Mouse (Mus musculus) spleen, adult 2 months (tissue): Measurements from ENCODE around the gene Parp2. TPM values are rescaled to one million over a fixed set of nuclear protein-coding genes. Genes with fewer than 3 reads are reported as not detected.
"Not testable (repeated sequence)": the region's sequence is repeated elsewhere in the genome, so short reads cannot be mapped to it uniquely, and the experiment has no call there.

Source experiments
- DNase-seq, 2 experiments: peaks; one replicate each; pipeline versions ENCODE4 v3.0.0 to v3.0.0-alpha.2; 2012 to 2021; ENCODE audit warnings: low spot score in 2 of 2, low read depth in 1 of 2
- H3K27ac ChIP-seq: fragments of 200-500 bp; 2 replicates; pipeline ENCODE4 v1.5.1; 2012; ENCODE audit warnings: low read length, inconsistent platforms; ENCODE audit not compliant: insufficient read depth
- H3K27me3 ChIP-seq: fragments of 200-500 bp; 2 replicates; pipeline ENCODE4 v1.6.1; 2012; ENCODE audit warnings: mild to moderate bottlenecking, moderate library complexity, low read length, inconsistent platforms; ENCODE audit not compliant: control insufficient read depth, insufficient read depth
- H3K36me3 ChIP-seq: fragments of 200-500 bp; 2 replicates; pipeline ENCODE4 v1.6.1; 2012; ENCODE audit warnings: mild to moderate bottlenecking, low read length, inconsistent platforms; ENCODE audit not compliant: control insufficient read depth, insufficient read depth
- H3K4me1 ChIP-seq: fragments of 200-500 bp; 2 replicates; pipeline ENCODE4 v1.6.1; 2011; ENCODE audit warnings: inconsistent platforms; ENCODE audit not compliant: control insufficient read depth, insufficient read depth, insufficient read length
- H3K4me3 ChIP-seq: fragments of 200-500 bp; 2 replicates; pipeline ENCODE4 v1.5.1; 2011; ENCODE audit warnings: mild to moderate bottlenecking, inconsistent platforms; ENCODE audit not compliant: insufficient read depth, insufficient read length; ENCODE audit errors: extremely low read depth
- CTCF ChIP-seq: fragments of 200-500 bp; IDR thresholded peaks from 2 replicates; pipeline ENCODE4 v1.5.1; 2011; ENCODE audit warnings: mild to moderate bottlenecking, inconsistent platforms; ENCODE audit not compliant: insufficient read depth, insufficient read length, insufficient replicate concordance; ENCODE audit errors: extremely low read depth
- POLR2A ChIP-seq: fragments of 200-500 bp; IDR thresholded peaks from 2 replicates; pipeline ENCODE4 v1.6.1; 2011; ENCODE audit warnings: low read depth, low read length, inconsistent platforms
- WGBS: fragments of 180-500 bp; shearing (Covaris S2); methylation state at CpG from one replicate; pipeline ENCODE4 v1.1.7; 2018; 5-methylcytosine and 5-hydroxymethylcytosine counted together
- polyA plus RNA-seq: library from polyadenylated mRNA; depleted of rRNA; stranded (reverse); fragments of >200 nt; gene quantifications from 2 replicates; pipeline ENCODE4 v1.2.3, GENCODE M21; 2012

Gene Parp2
- polyA plus RNA-seq, 1 experiment, result 17.5 TPM

DNA sequence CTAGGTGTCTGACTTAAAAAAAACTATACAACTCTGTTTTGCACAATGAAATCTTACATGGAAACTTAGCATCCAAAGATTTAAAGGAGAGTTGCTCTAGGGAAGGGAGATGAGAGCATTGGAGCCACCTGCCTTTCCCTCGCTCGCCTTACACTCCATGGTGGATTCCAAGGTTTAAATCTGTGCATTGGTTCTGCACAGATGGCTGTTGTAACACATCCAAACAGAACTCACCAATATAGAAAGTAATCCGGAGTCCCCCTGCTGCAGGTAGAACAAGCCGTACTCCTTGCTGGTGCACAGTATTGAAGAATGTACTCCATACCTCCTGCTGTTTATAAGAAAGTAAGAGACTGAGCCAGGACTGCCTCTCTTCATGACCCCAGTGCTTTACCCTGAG lies 18.9 kb downstream of the Parp2 start:
- no peak for DNase-seq
- peaks cover 16% of the 10 kb centered on the region for H3K36me3 ChIP-seq

DNA sequence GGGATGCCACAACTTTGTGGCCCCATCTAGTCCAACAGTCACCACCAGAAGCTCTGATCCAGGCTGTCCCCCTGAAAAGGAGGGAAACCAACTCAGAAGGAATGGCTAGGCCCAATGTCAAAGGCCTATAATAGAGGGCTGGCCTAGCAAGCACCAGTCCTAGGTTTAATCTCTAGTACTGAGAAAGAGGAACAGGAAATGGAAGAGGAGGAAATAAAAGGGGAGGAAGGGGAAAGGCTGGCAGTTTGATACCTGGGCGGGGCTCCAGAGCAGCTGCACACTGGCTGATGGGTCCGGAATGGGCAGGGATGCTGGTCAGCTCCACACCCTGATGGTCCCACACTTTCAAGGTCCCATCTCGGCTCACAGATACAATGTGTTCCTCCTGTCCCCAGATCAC lies 22.2 kb downstream of the Parp2 start:
- 0 out of 2 replicates have a peak overlapping the region, but pooled peaks have one; percentile 17 for H3K27ac ChIP-seq
- DNase-seq, result no peak
- 66% methylated on average over 3 of the region's 3 CpGs for WGBS
- peaks cover 10% of the 10 kb centered on the region; the same call in 1 of the 2 replicates for H3K4me1 ChIP-seq
- H3K27me3 ChIP-seq, result no peaks in the 10 kb centered on the region
- H3K4me3 ChIP-seq, result peak overlapping the region; percentile 6; the same call in 1 of the 2 replicates
- peaks cover 15% of the 10 kb centered on the region for H3K36me3 ChIP-seq
- TF ChIP-seq CTCF (no peak), POLR2A (no peak)

More for the DNA sequence above, 18.9 kb downstream of the Parp2 start:
- H3K27me3 ChIP-seq, result no peaks in the 10 kb centered on the region
- H3K4me1 ChIP-seq, result peaks cover 18% of the 10 kb centered on the region; the same call in 1 of the 2 replicates
- H3K4me3 ChIP-seq, result no peak overlapping the region
- 92% methylated on average over 4 of the region's 4 CpGs for WGBS
- H3K27ac ChIP-seq, result no peak overlapping the region
- no peak for TF ChIP-seq CTCF
- no peak for TF ChIP-seq POLR2A

DNA sequence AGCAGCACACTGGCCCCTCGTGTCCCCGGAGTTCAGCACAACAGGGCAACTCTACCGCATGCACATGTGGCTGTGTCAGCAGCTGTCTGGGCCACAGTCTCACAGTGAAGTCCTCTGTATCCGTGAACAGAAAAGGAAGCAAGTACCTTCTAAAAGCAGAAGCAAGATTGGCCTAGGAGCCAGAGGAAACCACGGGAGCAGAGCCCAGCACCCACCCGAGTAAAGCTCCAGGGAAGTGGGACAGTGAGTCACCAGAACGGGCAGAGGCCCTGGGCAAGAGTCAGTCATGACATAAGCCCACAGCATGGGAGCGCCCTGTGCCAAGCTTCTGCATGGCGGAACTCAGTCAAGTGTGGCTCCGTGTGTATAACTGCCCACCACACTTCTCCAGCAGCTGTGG lies 26.3 kb downstream of the Parp2 start:
- peaks cover 4% of the 10 kb centered on the region; the same call in 1 of the 2 replicates for H3K4me1 ChIP-seq
- 31% methylated on average over 10 of the region's 10 CpGs for WGBS
- peak overlapping the region; percentile 59 for H3K27ac ChIP-seq
- H3K4me3 ChIP-seq, result no peak overlapping the region
- peak in 1 of 2 experiments; percentile 11 for DNase-seq
- H3K27me3 ChIP-seq, result no peaks in the 10 kb centered on the region
- peaks cover 14% of the 10 kb centered on the region for H3K36me3 ChIP-seq
- no peak for TF ChIP-seq POLR2A
- TF ChIP-seq CTCF, result no peak

DNA sequence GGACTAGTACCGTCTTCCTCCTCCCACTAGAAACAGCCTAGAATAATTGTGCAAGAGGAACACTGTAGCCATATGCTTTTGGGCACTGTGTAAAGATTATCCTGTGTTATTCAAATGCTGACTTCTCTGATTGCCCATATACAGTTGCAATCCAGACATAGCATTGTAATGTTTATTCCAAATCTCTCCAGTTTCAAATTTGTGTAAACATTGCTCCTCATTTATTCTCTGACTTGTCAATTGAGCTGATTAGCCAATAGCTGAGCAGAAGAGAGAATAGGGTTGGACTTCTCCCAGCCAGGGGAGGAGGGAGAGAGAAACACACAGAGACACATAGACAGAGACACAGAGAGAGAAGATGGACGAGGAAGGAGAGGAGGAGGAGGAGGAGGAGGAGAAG lies 26.8 kb downstream of the Parp2 start:
- Histone ChIP-seq H3K36me3 (peaks cover 13% of the 10 kb centered on the region), H3K27ac (peak overlapping the region; percentile 59), H3K4me3 (no peak overlapping the region), H3K27me3 (no peaks in the 10 kb centered on the region), H3K4me1 (peaks cover 4% of the 10 kb centered on the region; the same call in 1 of the 2 replicates)
- DNase-seq, result no peak
- TF ChIP-seq CTCF, result no peak
- TF ChIP-seq POLR2A, result no peak
- WGBS, result 50% methylated on average over 2 of the region's 2 CpGs

DNA sequence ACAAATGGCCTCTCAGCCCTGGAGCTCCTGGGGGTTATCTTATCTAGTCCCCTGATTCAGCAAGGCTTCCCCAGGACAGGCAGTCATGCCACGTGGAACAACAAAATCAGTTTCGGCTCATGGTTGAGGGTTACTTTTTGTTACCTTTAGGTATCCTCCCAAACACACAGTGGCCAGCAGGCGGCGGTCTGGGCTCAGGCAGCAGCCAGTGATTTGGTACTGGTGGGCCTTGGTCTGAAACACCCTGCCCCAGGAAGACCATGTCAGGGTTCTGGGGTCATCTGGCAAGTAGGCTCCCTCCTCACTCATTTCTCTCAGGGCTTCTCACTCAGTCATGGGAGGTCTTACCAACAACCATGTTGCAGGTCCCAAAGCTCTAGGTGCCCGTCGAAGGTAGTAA lies 29.6 kb downstream of the Parp2 start:
- WGBS, result 89% methylated on average over 6 of the region's 6 CpGs
- no peak overlapping the region; the same call in 1 of the 2 replicates for H3K27ac ChIP-seq
- H3K4me3 ChIP-seq, result no peak overlapping the region
- TF ChIP-seq CTCF, result no peak
- TF ChIP-seq POLR2A, result no peak
- no peaks in the 10 kb centered on the region; the same call in 1 of the 2 replicates for H3K4me1 ChIP-seq
- no peaks in the 10 kb centered on the region for H3K27me3 ChIP-seq
- H3K36me3 ChIP-seq, result peaks cover 15% of the 10 kb centered on the region
- DNase-seq, result no peak

DNA sequence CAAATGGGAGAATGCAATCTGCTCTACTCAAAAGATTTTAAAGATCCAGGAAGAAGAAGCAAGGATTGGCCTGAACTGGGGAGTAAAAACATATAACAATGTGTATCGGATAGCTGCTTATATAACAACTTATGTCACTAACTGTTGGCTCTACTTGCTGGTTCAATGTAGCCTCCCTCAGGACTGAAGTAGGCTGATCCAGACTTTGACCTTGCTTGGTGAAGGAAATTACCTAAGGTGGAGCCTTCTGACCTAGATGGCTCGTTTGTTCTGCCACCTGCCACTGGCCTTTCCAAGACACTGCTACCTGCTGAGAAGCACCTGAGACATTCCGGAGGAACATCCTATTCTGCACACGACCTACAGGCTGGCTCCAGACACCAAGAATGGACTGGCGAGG lies 48.1 kb downstream of the Parp2 start:
- Histone ChIP-seq H3K36me3 (peaks cover 39% of the 10 kb centered on the region), H3K27ac (no peak overlapping the region), H3K4me1 (no peaks in the 10 kb centered on the region), H3K4me3 (no peak overlapping the region), H3K27me3 (no peaks in the 10 kb centered on the region)
- DNase-seq, result no peak
- TF ChIP-seq POLR2A (no peak), CTCF (no peak)
- WGBS, result 90% methylated on average over 5 of the region's 5 CpGs

DNA sequence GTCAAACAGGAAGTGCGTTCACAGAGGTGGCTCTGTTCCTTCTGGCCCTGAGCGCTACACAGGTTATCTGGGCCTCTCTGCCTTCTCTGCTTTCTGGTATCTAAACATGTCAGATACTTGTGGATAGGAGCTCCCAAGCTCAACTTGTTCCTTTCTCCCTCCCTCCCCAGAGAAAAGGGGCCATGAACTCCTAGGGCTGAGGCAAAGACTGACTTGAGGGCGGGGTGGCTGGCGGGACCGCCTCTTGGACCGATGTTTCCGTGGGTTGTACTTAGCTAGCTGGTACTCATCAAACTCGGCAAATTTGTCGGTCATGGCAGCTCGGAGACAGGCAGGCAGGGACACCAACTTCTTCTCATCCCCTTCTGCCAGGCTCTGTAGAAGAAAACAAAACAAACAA lies 55.0 kb downstream of the Parp2 start:
- 94% methylated on average over 10 of the region's 10 CpGs for WGBS
- TF ChIP-seq CTCF (no peak), POLR2A (no peak)
- Histone ChIP-seq H3K4me3 (no peak overlapping the region), H3K36me3 (peaks cover 25% of the 10 kb centered on the region), H3K4me1 (no peaks in the 10 kb centered on the region), H3K27me3 (no peaks in the 10 kb centered on the region), H3K27ac (no peak overlapping the region)
- DNase-seq, result no peak

DNA sequence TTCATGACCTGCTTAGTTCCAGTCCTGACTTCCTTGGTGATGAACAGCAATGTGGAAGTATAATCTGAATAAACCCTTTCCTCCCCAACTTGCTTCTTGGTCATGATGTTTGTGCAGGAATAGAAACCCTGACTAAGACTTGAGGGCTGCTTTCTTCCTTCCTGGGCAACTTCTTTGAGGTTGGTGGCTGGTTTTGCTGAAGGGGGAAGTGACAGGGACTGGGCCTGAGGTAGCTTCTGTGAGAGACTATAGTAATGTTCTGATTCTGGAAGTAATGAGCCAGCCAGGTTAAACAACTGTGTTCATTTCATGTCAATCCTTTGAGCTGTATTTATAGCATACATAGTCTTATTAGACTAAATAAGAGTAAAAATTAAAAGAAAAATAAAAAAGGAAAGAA lies 57.4 kb downstream of the Parp2 start:
- not testable (repeated sequence) for H3K27me3 ChIP-seq, H3K4me3 ChIP-seq, H3K4me1 ChIP-seq, H3K27ac ChIP-seq, DNase-seq
- peaks cover 20% of the 10 kb centered on the region for H3K36me3 ChIP-seq
